Mouse (Mus musculus) thymus, adult 2 months (tissue): Measurements from ENCODE around the gene Ick. TPM values are rescaled to one million over a fixed set of nuclear protein-coding genes. Genes with fewer than 3 reads are reported as not detected.

Experiments
- DNase-seq: peaks from one replicate; pipeline ENCODE4 v3.0.0; 2021
- H3K27ac ChIP-seq: fragments of 200-500 bp; 2 replicates; pipeline ENCODE4 v1.5.1; 2012; ENCODE audit warnings: low read length, control low read depth; ENCODE audit not compliant: control insufficient read depth, insufficient read depth
- H3K27me3 ChIP-seq: fragments of 200-500 bp; 2 replicates; pipeline ENCODE4 v1.6.1; 2012; ENCODE audit warnings: mild to moderate bottlenecking, low read length, moderate library complexity, mixed read lengths; ENCODE audit not compliant: control insufficient read depth, insufficient read depth
- H3K36me3 ChIP-seq: fragments of 200-500 bp; 2 replicates; pipeline ENCODE4 v1.6.1; 2012; ENCODE audit warnings: mild to moderate bottlenecking, low read length, moderate library complexity; ENCODE audit not compliant: control insufficient read depth, insufficient read depth
- H3K4me1 ChIP-seq: fragments of 200-500 bp; replicated peaks from 2 replicates; pipeline ENCODE4 v1.6.1; 2012; ENCODE audit warnings: low read length; ENCODE audit not compliant: control insufficient read depth, insufficient read depth
- H3K4me3 ChIP-seq: fragments of 200-500 bp; 2 replicates; pipeline ENCODE4 v1.5.1; 2012; ENCODE audit warnings: mild to moderate bottlenecking, low read length, control low read depth, moderate library complexity; ENCODE audit not compliant: control insufficient read depth, insufficient read depth
- CTCF ChIP-seq: fragments of 200-500 bp; IDR thresholded peaks from 2 replicates; pipeline ENCODE4 v1.5.1; 2012; ENCODE audit warnings: mild to moderate bottlenecking, control low read depth, low read length, moderate library complexity, borderline replicate concordance; ENCODE audit not compliant: control insufficient read depth, poor library complexity, insufficient read depth; ENCODE audit errors: extremely low read depth
- POLR2A ChIP-seq: fragments of 200-500 bp; IDR thresholded peaks from 2 replicates; pipeline ENCODE4 v1.6.1; 2012; ENCODE audit warnings: mild to moderate bottlenecking, low read length, control low read depth, moderate library complexity; ENCODE audit not compliant: control insufficient read depth, poor library complexity, insufficient read depth; ENCODE audit errors: extremely low read depth
- WGBS: fragments of 180-500 bp; shearing (Covaris S2); methylation state at CpG from one replicate; pipeline ENCODE4 v1.1.7; 2018; 5-methylcytosine and 5-hydroxymethylcytosine counted together
- polyA plus RNA-seq: library from polyadenylated mRNA; depleted of rRNA; stranded (reverse); fragments of >200 nt; gene quantifications from 2 replicates; pipeline ENCODE4 v1.2.3, GENCODE M21; 2012

Gene Ick
- polyA plus RNA-seq, 1 experiment: 14.5 TPM

DNA sequence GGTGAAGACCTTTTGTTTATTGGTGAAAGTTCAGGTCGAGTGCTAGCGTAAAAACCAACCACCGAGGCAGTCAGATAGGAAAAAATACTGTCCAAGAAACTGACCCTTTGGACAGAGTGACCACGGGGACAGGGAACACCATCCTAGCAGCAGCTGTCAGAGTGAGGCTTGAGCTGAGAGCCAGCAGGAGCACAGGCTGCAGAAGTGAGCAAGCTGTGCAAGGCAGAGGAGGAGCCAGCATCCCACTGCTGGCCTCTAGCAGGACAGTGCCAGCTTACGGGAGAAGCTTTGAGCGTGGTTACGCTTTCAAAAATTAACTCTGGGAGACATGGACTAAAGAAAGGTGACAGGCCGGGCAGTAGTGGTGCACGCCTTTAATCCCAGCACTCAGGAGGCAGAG, 21.2 kb upstream of the Ick start:
- H3K27ac ChIP-seq: no peak overlapping the region
- H3K4me3 ChIP-seq: no peak overlapping the region
- no peak for TF ChIP-seq CTCF
- no peak for TF ChIP-seq POLR2A
- DNase-seq: no peak
- H3K4me1 ChIP-seq: no peaks in the 10 kb centered on the region
- 97% methylated on average over 9 of the region's 9 CpGs for WGBS
- no peaks in the 10 kb centered on the region for H3K27me3 ChIP-seq
- H3K36me3 ChIP-seq: peaks cover 39% of the 10 kb centered on the region

- no peaks in the 10 kb centered on the region for H3K4me1 ChIP-seq
- no peaks in the 10 kb centered on the region for H3K27me3 ChIP-seq
- H3K36me3 ChIP-seq: peaks cover 37% of the 10 kb centered on the region
- TF ChIP-seq POLR2A (no peak), CTCF (no peak)
- WGBS: 93% methylated on average over 4 of the region's 4 CpGs
- DNase-seq: no peak
- H3K4me3 ChIP-seq: no peak overlapping the region
- no peak overlapping the region for H3K27ac ChIP-seq
Observed at GRCm38 (mm10) chr9:78088521-78088920, 20.5 kb upstream of the Ick start.

- no peak for DNase-seq
- TF ChIP-seq POLR2A (no peak), CTCF (no peak)
- no peak overlapping the region for H3K27ac ChIP-seq
- H3K4me1 ChIP-seq: no peaks in the 10 kb centered on the region
- H3K36me3 ChIP-seq: peaks cover 36% of the 10 kb centered on the region
- no peak overlapping the region for H3K4me3 ChIP-seq
- WGBS: 94% methylated on average over 7 of the region's 7 CpGs
- no peaks in the 10 kb centered on the region for H3K27me3 ChIP-seq
Observed at GRCm38 (mm10) chr9:78088971-78089370, 20.0 kb upstream of the Ick start.

GRCm38 (mm10) chr9:78089906-78090305, 19.1 kb upstream of the Ick start:
- Histone ChIP-seq H3K27ac (no peak overlapping the region), H3K36me3 (peaks cover 31% of the 10 kb centered on the region), H3K4me3 (no peak overlapping the region), H3K4me1 (no peaks in the 10 kb centered on the region), H3K27me3 (no peaks in the 10 kb centered on the region)
- TF ChIP-seq CTCF (no peak), POLR2A (no peak)
- DNase-seq: no peak
- 94% methylated on average over 1 of the region's 1 CpGs for WGBS

- no peak overlapping the region for H3K4me3 ChIP-seq
- peaks cover 31% of the 10 kb centered on the region for H3K36me3 ChIP-seq
- H3K27ac ChIP-seq: no peak overlapping the region
- TF ChIP-seq POLR2A (no peak), CTCF (no peak)
- no peaks in the 10 kb centered on the region for H3K4me1 ChIP-seq
- DNase-seq: no peak
- over 99% methylated on average over 3 of the region's 3 CpGs for WGBS
- H3K27me3 ChIP-seq: no peaks in the 10 kb centered on the region
Observed at GRCm38 (mm10) chr9:78090596-78090995, 18.4 kb upstream of the Ick start.

DNA sequence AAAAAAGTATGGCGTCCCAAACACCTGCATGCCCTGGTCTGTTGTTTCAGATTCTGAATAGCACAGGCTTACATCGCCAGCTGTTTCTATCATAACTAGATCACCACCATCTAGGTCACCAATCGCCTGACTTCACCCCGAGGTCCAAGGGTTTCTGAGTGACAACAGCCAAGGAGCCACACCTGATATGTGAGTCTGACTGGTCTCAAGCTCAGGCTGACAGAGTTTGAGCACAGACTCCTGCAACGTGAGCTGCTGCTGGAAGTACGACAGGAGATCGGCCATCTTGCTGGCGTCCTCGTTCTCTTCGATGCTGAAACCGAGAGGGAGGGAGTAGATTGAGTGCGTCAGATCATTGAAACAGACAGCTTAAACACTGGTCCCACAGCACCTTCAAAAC, 13.3 kb upstream of the Ick start:
- Histone ChIP-seq H3K4me1 (0 out of 2 replicates have a peak, but pooled peaks cover 2% of the 10 kb centered on the region), H3K27ac (no peak overlapping the region), H3K4me3 (no peak overlapping the region), H3K36me3 (peaks cover 64% of the 10 kb centered on the region), H3K27me3 (no peaks in the 10 kb centered on the region)
- 97% methylated on average over 12 of the region's 12 CpGs for WGBS
- TF ChIP-seq POLR2A (no peak), CTCF (no peak)
- no peak for DNase-seq

DNA sequence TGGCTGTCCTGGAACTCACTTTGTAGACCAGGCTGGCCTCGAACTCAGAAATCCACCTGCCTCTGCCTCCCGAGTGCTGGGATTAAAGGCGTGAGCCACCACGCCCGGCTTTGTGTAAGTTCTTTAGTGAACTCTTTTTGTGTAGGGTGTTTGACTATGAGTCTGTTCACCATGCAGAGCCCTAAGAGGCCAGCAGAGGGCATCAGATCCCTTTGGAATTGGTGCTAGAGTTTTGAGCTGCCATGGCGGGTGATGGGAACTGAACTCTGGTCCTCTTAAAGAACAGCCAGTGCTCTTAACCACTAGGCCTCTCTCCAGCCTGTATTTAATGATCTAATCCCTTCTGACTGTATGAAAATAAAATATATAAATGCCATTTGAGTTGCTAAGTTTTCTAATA, 12.6 kb upstream of the Ick start:
- 95% methylated on average over 6 of the region's 6 CpGs for WGBS
- Histone ChIP-seq H3K27me3 (no peaks in the 10 kb centered on the region), H3K27ac (no peak overlapping the region), H3K4me3 (no peak overlapping the region), H3K4me1 (peaks cover 7% of the 10 kb centered on the region; the same call in 1 of the 2 replicates), H3K36me3 (peaks cover 64% of the 10 kb centered on the region)
- DNase-seq: no peak
- TF ChIP-seq POLR2A: no peak
- no peak for TF ChIP-seq CTCF
